Mouse (Mus musculus): Measurements from ENCODE around the gene Ccdc171.
A peak's percentile ranks its signal among the peaks of the same experiment; 100 is the strongest.

Gene Ccdc171

DNA sequence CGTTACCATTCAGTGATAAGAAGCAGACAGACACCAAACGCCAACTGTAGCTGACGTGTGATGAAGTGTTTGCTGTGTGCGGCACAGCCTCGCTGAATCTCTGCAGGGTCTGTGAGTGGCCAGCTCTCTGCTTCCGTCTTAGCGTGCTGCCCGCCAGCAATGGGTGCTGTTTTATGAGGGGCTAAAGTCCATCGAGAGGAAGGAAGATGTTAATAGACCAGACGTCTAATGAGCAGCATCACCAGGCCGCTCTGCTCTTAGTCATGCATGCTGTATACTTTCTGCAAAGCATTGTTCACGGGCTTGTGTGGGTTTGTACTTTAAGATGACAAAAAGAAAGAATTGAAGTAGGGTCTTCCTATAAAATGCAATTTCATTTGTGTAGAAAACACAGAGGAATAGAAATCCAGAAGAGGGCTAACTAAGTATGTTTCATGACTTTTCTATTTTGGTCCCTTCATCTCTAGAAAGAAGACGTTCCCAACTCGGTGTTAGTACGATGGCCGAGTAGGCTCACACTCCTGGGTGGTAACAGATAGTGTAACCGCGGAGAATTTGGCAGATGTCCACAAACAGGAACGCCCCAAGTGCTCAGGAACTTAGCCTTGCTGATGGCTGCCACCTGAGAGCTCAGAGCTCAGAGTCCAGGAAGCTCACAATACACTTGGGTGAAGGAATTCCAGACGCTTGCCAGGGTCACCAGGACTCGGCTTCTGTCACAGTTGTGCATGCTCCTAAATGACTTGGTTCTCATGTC, 273.5 kb downstream of the Ccdc171 start:
- DNase-seq, result no peak

- DNase-seq, result no peak
These were observed 275.1 kb downstream of the Ccdc171 start for GRCm38 (mm10) chr4:83800402-83800801.

- no peak for DNase-seq
These were observed 291.6 kb downstream of the Ccdc171 start for GRCm38 (mm10) chr4:83816925-83817324.

DNA sequence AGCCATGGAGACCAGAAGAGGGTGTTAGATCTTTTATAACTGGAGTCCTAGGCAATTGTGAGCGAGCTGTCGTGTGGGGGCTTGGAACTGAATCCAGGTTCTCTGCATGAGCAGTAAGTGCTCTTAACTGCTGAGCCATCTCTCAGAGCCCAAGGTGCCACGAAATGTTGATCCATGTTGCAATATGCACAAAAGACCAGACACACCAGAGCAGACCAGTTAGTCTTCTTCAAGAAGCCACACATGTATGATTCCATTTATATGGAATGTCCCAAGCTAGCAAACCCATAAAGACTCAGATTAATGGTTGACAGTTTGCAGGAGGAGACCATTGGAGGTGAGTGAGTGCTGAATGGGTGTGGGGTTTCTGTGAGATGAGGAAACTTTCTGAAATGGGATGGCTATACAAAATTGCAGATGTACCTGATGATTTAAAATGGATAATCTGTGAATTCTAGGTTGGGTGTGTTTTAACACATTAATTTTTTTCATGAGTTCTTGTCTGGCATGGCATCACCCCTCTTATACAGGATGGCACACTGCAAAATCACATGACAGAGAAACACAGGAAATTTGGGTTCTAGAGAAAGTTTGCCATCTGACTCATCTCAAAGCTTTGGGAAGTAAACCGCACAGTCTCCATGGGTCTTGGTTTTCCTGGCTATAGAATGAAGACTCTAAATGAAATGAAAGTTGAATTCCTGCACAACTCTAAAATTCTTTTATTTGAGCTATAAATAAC, 304.5 kb downstream of the Ccdc171 start:
- DNase-seq, result no peak

- DNase-seq, result peak; percentile 6
These were observed 305.8 kb downstream of the Ccdc171 start for GRCm38 (mm10) chr4:83830891-83831880.

GRCm38 (mm10) chr4:83839077-83839476, 313.7 kb downstream of the Ccdc171 start:
- DNase-seq, result no peak

DNA sequence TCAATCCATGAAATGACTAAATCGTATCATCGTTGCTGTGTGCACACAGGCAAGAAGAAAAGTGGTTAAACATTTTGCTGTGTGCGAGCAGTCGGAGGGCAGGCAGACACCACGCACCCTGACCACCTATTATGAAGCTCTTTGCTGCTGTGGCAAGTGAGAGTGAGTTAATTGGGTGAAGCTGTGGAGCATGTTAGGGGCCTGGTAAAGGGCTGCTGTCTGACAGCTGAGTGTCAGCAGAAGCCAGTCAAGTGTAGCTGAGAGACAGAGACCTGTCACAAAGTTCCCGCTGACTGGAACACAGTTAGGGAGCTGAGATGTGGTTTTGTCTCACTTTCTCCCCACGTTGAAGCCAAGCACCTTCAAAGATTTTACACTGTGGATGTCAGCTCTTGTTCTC, 321.0 kb downstream of the Ccdc171 start:
- no peak for DNase-seq

GRCm38 (mm10) chr4:83853885-83854284, 328.5 kb downstream of the Ccdc171 start:
- DNase-seq, result no peak

DNA sequence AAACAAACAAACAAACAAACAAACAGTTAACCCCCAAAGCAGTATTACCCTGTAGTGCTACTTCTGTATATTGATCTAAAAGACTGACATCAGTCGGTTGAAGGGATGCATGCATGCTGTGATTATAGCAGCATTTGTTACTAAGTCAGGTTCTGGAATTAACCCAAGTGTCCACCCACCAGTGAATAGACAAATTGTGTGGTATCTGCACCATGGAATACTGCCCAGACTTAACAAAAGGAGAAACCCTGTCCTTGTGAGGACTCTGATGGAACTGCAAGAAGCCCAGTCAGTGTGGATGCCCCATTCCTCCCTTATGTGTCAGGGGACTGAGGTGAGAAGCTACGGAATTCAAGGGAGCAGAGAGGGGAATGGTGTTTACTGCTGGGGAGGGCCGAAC, 336.4 kb downstream of the Ccdc171 start:
- DNase-seq, result peak; percentile 14

DNA sequence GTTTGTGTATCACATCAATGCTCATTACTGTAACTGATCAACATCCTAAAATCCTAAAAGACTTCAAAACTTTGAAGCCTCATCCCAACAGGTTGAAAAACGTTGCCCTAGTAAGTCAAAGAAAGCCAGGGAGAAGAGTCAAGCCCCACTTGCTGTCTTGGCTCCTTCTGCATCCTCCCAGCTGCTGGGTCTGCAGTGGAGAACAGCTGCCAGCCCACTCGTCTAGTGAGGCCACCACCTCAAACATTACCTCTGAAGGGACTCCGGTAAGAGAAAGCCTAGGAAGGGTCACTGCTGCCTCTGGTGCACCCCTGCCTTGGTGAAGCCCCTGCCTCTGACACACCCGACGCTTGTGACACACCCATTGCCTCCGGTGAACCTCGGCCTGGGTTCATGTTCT, 336.9 kb downstream of the Ccdc171 start:
- DNase-seq, result no peak

DNA sequence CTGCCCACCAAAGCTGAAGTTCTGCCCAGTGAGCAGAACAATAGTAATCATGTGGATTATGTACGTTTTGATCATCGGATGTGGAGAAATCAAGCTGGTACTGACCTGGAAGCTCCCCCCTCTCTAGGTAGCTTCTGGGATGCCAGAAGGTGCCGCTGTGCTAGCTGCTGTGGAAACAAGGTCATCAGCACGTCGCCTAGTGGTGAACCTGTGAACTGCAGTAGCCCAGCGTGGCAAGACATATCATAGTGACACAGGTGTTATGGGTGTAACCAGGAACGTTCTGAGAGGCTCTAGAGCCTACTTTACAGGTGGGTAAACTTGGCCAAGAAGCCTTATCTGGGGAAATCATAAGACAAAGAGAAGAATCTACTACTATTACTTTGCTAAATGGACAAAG, 351.3 kb downstream of the Ccdc171 start:
- no peak for DNase-seq

- peak; percentile 27 for DNase-seq
These were observed 352.9 kb downstream of the Ccdc171 start for GRCm38 (mm10) chr4:83878236-83878635.

- no peak for DNase-seq
These were observed 363.2 kb downstream of the Ccdc171 start for GRCm38 (mm10) chr4:83888459-83889054.

DNA sequence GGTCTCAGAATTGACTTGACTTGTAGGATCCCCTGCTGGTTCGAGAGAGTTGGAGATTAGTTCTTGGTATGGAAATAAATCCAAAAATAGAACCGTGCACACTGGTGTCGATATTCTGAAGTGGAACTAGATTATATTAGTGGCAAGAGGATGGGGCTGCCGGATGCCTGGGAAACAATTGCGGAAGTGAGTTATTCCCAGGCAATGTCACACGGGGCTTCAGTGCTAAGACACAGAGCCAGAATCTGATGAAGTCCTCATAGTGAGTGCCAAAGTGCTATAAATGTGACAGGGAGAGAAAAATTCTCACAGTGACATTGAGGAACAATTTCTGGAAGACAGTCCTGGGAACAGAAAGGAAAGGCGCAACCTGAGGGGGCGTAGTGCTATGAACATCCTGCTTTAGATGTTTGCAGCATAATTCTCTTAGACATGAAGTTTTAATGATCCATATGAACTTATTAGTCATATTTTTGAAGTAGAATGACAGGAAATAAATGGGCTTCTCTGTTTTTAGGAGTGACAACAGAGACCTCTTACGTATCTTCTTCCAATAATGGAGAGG, 376.8 kb downstream of the Ccdc171 start:
- no peak for DNase-seq
